Mouse (Mus musculus) lung, postnatal 10 days (tissue): ENCODE results near the gene Tubg1.
"Not testable (repeated sequence)": the region's sequence is repeated elsewhere in the genome, so short reads cannot be mapped to it uniquely, and the experiment has no call there.

Source experiments
- DNase-seq: peaks from one replicate; pipeline ENCODE4 v3.0.0; 2021

Gene Tubg1

GRCm38 (mm10) chr11:101142215-101142967 is 22.7 kb downstream of the Tubg1 start:
- DNase-seq: no peak

GRCm38 (mm10) chr11:101143338-101144225 is 23.8 kb downstream of the Tubg1 start:
- no peak for DNase-seq

GRCm38 (mm10) chr11:101146377-101146776 is 26.6 kb downstream of the Tubg1 start:
- DNase-seq: no peak

DNA sequence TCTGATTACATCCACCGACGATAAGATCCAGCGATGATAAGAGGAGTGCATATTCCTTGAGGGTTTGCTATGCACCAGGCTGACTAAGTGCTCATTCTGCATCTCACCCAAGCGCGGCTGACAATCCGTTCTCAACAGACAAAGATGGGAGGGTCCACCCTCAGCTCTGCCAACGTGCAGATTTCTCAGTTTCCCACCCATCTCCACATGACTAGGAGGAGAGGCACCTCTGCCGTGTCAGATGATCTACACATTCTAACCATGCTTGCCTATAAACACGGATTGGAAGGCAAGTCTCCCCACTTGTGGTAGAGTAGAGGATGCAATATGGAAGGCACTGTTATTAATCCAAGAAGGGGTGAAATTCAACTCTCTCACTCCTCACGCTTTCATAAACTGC is 29.0 kb downstream of the Tubg1 start:
- DNase-seq: no peak

DNA sequence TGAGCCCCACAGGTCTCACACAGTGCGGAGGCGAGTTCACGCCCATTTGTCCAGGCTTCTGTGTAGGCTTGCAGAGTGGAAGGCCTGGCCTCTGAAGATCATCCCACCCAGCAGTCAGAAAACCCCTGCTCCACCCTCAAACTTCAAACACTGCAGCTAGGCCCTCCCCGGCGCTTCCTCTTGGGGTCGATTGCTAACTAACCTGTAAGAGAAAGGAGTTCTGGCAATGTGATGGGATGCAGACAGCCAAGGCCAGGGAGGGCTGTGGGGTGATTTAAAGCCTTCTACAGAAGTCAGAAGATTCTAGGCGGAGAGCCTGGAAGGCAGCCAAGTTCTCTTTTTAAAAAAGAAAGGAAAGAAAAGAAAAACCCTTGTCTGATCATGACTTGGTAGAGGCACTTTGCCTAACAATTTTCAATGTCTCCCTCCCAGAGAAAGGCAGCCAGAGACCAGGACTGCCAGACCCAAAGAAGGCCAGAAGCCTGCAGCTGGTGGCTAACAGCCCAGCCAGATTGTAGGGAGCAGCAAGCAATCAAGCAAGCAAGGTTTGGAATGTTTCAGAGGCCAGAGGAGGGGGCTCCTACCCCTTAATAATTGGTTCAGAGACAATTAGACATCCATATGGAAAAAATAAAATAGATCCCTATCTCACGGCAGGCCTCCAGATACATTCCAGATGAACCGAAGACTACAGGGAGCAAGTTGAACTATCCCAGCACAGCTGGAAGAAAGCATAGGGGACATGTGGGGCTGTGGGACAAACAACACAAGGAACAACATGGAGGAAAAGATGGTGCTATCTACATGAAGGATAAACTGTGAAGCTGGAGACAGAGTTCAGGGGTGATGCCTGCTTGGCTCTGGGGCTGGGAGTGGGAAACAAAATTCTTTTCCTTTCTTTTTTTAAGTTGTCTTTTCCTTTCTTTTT is 29.7 kb downstream of the Tubg1 start:
- DNase-seq: no peak

DNA sequence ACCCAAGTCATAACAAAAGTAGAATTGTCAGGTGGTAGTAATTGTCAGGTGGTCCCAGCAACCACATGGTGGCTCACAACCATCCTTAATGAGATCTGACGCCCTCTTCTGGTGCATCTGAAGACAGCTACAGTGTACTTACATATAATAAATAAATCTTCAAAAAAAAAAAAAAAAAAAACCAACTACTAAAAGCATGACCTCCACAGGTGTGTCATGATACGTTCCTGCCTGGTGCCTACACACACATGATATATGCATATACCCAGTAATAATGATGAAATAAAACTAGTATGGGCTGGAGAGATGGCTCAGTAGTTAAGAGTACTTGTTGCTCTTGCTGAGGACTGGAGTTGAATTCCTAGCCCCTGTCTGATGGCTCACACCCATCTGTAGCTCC is 31.3 kb downstream of the Tubg1 start:
- no peak for DNase-seq

- no peak for DNase-seq
Observed at GRCm38 (mm10) chr11:101152825-101153224, 33.1 kb downstream of the Tubg1 start.

GRCm38 (mm10) chr11:101154648-101155047 is 34.9 kb downstream of the Tubg1 start:
- no peak for DNase-seq

DNA sequence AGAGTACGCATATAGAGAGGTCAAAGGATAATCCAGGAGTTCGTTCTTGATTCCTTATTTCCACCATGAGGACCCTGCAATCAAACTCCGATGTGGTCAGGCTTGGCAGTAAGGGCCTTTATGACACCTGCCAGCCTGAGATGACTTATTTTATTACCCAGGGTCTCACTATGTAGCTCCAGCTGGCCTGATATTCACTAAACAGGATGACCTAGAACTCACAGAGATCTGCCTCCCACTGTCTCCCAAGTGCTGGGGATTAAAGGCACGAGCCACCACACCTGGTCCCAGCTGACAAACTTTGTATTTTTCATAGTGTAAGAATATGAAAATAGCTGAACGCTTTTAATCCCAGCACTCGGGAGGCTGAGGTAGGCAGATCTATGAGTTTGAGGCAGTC is 35.4 kb downstream of the Tubg1 start:
- DNase-seq: no peak

- DNase-seq: peak; percentile 82
Observed at GRCm38 (mm10) chr11:101155728-101156371, 36.1 kb downstream of the Tubg1 start, which contains the start of gene Tubg2. Tubg2 (plus strand) TSS chr11:101155907.

DNA sequence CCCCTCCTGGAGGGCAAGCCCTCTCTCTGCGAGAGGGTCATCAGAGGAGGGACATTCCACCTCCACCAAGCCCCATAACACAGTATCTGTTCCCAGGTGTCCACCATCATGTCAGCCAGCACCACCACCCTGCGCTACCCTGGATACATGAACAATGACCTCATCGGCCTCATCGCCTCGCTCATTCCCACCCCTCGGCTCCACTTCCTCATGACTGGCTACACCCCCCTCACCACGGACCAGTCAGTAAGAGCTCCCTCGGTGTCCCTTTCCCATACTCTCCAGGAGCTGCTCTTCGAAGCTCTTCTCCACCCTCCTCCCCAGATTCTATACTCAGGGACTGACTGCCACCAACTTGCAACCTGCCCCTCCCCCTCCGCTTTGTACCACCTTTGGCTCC is 40.4 kb downstream of the Tubg1 start:
- DNase-seq: not testable (repeated sequence)

GRCm38 (mm10) chr11:101160981-101161505 is 41.3 kb downstream of the Tubg1 start:
- DNase-seq: not testable (repeated sequence)

DNA sequence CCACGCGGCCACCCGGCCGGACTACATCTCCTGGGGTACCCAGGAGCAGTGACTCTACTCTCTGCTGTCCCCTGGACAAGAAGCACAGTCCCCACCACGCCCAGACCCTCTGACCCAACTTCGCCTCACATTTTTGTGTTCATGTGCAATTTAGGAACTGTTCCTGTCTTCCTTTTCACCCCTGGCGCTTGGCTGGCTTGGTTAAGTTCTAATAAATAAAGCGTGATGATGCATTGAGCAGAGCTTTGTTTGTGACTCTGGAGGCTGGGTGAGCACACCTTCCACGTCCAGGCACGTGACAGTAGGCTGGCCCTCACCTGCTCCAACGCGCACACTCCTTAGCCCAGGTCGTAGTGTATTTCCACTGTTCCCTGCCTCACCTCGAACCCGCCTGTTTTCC is 41.8 kb downstream of the Tubg1 start:
- DNase-seq: no peak

- DNase-seq: peak; percentile 70
Observed at GRCm38 (mm10) chr11:101162301-101162700, 42.6 kb downstream of the Tubg1 start.

GRCm38 (mm10) chr11:101162772-101163171 is 43.0 kb downstream of the Tubg1 start:
- DNase-seq: peak; percentile 80

- DNase-seq: no peak
Observed at GRCm38 (mm10) chr11:101163476-101164350, 44.0 kb downstream of the Tubg1 start.

GRCm38 (mm10) chr11:101164351-101164665 is 44.6 kb downstream of the Tubg1 start:
- DNase-seq: no peak

GRCm38 (mm10) chr11:101164677-101165580 is 45.2 kb downstream of the Tubg1 start:
- no peak for DNase-seq

GRCm38 (mm10) chr11:101166357-101166756 is 46.6 kb downstream of the Tubg1 start:
- DNase-seq: no peak
